Mouse (Mus musculus): ENCODE data around the gene Ttc8.

GRCm38 (mm10) chr12:98900341-98900880 is 20.0 kb upstream of the Ttc8 start:
- TF ChIP-seq CTCF (IDR thresholded peaks at IDR 0.05; ENCODE audit: low read depth) (no peak), EP300 (optimal IDR thresholded peaks at IDR 0.05) (no peak)

Measured in stomach, postnatal 0 days (tissue).